Mouse (Mus musculus) spleen, embryonic (tissue): Measurements from ENCODE around the gene Rad51b.

ENCODE experiments used
- CTCF ChIA-PET: fragments of 350-600 bp; sonication (Branson Sonifier 250); formaldehyde crosslinking; loops from one replicate; lab custom pipeline; 2022; lab: Charles Lee

Gene Rad51b

DNA sequence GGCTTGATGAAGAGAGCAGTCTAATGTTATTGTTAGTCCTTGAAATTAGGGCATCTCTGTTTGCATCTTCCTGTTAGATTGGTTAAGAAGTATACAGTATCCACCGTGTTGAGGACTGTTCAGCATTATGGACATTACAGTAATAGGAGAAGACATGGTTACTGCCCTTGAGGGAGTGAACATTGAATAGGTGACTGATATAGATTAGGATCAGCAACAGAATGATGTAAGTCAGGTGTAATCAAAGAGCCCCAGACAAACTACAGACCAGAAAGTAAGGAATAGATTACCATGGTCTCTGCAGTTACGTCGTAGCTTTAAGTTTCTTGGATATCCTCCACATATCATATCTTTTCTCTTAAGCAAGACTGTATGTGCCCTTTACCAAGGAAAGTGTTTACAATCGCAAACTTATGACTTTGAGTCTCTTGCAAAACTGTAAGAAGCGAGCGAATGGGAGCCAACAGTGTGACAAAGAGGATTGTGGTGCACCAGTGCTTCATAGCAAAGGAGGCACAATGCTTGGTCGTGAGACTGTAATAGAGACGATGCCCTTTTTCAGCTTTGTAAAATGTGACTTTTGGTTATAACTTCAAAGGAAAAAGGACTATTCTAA is 263.1 kb downstream of the Rad51b start:
- CTCF ChIA-PET = no interaction called here

DNA sequence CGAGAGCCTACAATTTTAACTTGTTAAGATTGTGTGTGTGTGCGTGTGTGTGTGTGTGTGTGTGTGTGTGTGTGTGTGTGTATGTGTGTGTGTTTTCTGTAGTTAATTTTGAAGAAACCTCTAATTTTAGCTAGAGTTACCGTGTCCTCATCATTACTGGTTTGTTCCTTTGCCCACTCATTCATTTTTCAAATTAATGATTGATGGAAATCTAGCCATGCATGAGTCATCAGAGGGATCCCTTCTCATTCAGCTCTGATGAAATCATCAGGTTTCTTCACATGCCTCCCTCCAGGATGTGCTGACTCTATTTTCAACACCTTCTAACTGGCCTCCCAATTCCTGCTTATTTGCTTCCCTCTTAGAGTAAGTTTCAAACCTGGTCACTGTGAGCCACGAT is 263.8 kb downstream of the Rad51b start:
- CTCF ChIA-PET = no interaction called here

DNA sequence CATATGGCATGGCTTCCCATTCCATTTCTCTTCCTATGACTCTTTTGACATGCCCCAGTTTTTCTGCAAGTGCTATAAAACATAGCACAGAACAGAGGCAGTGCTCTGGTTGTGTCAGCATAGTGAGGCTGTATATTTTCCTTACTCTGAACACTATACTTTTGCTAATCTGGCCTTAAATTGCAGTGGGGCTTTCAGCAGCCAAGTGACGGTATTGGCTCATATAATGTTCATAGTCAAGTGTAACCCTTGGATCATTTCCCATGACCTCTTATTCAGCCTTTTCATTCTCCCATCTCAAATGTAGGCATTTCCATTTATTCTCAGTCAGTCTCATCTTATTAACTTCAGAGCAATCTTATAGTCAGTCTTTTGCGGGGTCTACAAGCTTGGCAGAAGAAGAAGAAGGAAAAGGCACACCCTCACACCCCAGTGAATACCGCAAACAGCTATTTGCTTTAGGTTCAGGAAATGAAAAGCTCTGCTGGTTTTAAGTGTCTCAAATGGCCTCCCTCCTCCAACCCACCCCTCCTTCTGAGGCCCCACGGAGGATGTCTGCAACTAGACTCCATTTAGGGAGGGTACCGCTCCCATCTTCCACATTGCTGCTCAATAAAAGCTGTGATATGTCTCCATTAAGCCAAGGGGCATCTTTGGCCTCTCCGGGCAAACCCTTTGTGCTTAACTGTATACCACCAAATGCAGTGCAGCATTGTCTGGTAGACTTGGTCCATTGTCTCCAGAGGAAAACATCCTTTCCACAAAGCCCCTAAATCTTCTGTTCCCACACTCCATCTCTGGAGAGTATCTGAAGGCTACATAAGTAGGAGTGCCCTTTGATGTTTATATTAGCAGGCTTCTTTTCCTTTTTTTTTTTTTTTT is 277.3 kb downstream of the Rad51b start:
- CTCF ChIA-PET = no interaction called here

DNA sequence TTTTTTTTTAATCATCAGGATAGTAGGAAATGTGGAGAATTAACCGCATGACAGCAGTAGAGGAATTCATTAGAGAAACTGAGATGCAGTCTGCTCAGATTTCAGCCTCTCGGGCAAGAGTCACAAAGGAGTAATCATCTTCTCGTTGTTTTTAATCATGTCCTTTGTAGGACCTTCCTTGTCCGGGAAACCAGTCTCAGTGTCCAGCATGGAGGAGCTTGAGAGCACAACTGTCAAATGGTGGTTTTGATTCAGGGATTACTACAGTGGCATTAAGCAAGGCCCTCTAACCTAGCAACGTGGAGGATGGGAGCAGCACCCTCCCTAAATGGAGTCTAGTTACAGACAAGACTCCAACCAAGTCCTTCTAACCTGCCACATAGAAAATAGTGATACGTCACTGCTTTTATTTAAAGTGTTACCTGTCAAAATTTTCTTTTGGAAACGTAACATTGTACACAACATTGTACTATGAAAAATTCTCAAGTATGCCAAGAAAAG is 278.0 kb downstream of the Rad51b start:
- CTCF ChIA-PET = no interaction called here

DNA sequence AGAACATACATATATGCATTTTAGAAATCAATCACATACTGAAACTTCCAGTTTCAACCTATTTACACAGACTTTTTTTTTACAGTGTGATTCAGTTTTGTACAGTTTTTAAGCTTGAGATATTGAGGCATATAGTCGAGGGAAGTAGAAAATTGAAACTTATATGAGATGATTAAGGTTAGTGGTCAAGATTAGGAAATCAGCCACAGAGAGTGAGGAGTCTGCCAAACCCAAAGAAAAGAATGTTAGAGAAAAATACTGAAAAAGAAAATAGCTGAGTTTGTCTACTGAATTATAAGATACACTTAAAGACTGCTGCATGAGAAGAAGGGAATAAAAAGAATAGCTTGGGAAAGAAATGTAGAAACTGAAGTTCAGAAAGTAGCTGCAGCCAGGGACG is 280.4 kb downstream of the Rad51b start:
- CTCF ChIA-PET = no interaction called here

DNA sequence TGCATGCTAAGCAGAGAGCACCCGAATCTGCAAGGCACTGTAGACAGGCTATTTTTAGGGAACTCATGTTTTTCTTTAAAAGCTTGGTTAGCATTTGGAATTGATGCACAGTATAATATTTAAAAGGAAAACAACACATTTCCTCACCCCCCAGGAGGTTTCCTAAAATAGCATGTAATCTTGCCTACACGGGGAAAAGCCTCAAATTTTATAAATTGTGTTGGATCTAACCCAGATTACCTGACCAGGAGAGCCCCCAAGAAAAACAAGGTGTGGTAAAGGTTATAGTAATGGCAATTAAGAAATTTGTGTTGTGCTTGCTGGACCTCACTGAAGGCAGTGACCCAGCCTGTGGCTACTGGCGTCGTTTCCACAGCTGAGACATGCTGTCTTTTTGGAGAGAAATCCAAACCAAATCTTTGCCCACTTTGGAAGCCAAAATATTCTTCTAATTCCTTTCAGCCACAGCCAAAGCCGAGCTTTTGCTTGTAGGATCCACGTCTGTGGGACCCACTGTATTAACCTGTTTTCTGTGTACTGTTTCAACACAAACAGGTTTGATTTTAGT is 282.0 kb downstream of the Rad51b start:
- CTCF ChIA-PET = no interaction called here

DNA sequence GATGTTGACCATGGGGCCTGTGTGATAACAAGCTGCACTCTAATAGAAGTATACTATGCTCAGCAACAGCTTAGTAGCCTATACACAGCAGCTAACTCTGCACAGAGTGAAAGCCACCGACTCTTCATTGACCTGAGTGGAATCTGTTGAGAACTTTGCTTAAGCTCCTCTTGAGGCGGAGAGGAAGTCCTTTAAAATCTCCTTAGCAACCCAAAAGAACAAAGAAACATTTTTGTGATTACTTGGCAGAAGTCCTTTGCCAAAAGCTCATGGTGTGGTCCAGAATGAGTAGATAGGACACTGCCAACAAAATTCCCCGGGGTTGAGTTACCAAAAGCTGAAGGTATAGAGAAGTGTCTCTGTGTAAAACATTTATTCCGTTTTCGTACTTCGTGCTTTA is 282.8 kb downstream of the Rad51b start:
- CTCF ChIA-PET = no interaction called here

DNA sequence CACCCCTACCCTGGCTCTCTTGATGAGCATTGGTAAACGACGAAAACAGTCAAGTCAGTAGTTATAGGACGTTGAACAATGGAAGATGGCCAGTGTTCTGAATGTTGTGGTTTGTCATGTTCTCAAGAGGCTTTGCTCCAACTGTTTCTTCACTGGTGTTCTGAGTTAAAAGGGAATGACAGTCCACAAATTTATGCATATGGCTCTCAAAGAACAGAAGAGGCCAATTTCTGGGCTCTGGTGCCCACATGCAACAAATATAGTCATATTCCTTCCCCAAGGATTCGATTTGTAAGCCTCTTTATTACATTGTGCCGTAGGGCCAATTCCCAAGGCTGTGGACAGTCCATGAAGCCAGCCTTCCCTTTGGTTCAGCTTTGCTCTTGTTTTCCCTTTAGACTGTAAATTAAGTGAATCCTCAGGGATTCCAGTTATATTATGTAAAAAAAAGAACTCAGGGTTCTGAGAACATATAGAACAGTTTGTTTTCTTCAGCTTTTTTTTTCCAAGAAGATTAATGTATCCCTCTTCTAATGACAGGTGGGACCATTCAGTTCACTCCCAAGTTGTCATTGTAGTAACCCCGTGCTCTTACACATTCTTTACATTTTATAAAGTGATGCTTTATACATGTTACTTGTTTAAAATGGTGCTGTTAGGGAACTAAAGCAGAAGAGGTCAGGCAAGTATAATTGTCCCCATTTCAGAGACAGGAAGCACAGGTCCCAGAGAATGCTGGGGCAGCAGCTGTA is 287.6 kb downstream of the Rad51b start:
- CTCF ChIA-PET = interaction anchor here (0.6 kb wide), 1 partner anchor 422 kb away, joined by 3 read pairs; no protein-coding TSS in a partner anchor

DNA sequence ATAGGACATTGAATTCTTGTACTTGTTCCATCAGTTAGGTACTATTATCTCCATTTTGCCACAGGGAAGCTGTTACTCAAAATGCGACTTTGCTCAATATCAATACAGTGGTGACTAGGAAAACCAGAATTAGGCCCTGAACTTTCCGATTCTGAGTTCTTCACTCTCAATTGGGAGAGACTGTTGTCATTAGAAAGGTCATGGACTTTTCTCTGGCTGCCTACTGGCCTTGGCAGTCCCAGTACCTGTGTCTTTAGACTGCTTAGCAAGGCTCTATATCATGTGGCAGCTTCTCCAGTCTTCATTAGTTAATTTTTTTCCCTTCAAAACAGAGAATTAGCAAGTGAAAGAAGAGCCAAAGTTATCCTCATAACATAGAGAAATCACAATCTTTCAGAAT is 288.3 kb downstream of the Rad51b start:
- CTCF ChIA-PET = interaction anchor here (0.6 kb wide), 1 partner anchor 421 kb away, joined by 3 read pairs; no protein-coding TSS in a partner anchor

DNA sequence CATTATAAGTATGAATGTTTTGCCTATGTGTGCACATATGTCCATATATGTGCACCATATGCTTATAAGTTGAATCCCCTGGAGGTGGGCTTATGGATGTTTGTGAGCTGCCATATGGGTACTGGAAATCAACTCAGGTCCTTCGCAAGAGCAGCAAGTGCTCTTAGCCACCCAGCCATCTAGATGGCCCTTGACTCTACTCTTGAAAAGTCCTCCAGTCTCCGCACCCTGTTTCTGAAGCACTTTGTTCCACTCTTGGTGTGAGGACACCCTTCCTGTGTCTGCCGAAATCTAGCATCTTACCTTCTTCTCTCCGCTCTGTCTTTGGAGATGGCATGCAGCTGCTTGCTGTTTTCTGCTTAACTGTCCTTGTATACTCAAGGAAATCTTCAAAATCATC is 291.7 kb downstream of the Rad51b start:
- CTCF ChIA-PET = no interaction called here

DNA sequence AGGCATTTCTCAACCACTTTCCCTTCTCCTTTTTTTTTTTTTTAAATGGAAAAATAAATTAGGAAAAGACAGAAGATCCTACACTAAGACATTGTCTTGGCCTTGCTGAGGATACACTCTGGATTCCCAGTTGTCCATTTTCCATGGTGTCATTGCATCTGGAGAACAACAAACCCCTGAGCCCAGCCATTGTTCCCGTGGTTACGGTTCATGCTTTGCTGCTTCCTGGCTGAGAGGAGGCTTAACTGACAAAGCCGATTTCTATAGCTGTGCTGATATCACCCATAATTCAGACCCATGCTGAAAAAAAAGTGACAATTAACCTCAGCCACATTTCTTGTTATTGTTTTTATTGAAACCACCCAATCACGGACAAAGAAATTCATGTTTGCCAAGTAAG is 295.1 kb downstream of the Rad51b start:
- CTCF ChIA-PET = interaction anchor here (0.7 kb wide), 1 partner anchor 74 kb away, joined by 4 read pairs; no protein-coding TSS in a partner anchor

DNA sequence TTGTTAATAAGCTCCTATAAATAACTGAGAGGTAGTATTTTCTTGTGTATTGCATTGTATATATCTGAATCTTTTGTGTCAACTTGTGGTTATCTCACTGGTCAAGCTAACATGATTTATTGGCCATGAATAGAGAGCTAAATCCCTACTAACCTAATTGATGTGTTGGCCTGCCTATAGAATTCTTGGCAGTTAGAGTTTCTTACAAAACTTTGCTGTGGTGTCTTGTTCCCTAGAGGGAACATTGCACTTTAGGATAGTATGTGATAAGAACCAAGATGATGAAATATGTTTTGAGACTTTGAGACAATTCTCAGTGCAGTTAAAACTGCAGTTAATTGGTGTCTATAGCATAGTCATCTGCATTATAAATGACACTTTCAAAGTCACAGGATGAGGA is 299.8 kb downstream of the Rad51b start:
- CTCF ChIA-PET = interaction anchor here (0.6 kb wide), 2 partner anchors 59 to 104 kb away, joined by 3 to 8 read pairs; no protein-coding TSS in a partner anchor

DNA sequence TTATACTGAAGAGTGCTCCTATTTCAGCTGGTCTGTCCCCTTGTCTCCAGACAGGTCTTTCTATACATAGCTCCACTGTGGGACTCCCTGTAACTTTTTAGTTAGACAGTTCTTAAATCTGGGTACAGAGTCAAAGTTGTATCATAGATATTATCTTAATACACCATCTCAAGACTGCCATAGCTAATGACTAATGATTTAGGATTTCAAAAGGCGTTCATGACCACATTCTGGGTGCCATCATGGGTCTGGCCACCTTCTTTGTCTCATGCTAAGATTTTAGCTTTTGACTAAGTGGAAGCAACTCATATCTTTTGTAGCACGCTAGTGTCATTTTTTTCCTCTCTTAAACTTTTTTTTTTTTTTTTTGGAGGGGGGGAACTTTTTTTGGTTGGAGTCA is 300.3 kb downstream of the Rad51b start:
- CTCF ChIA-PET = interaction anchor here (0.6 kb wide), 1 partner anchor 104 kb away, joined by 3 read pairs; no protein-coding TSS in a partner anchor

DNA sequence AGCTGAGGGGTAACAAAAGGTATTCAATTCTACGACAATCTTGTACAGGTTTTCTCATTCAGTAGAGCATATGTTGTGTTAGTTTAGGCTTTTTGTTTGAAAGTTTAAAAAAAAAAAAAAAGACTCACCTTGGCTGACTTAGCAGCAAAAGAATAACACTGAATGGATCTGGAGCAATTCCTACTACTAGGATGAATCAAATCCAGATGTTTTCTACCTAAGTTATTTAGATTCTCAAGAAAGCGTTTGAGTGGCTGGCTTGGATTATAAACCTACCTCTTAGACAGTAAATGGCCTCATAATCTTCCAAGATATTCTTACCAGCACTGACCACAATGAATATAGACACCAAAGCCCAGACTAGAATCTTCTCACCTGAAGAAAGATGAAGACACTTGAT is 300.7 kb downstream of the Rad51b start:
- CTCF ChIA-PET = interaction anchor here (0.6 kb wide), 1 partner anchor 105 kb away, joined by 3 read pairs; no protein-coding TSS in a partner anchor

DNA sequence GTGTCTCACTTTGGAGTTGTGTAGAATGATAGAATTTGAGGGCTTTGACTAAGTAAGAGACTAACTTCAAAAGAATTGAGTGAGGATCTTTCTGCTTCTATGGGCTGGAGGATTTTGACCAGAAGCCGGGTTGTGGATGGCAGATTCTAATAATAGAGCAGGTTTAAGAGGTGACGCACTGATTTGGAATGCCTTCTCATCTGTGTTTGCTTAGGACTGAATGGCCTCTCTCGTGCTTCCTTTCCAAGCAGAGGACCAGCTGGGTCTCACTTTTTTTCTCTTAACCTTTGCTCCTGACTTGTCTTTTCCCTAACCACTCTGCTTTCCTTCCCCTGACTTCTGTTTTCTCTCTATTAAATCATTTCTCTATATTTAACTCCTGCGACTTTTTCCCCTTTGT is 301.4 kb downstream of the Rad51b start:
- CTCF ChIA-PET = no interaction called here

DNA sequence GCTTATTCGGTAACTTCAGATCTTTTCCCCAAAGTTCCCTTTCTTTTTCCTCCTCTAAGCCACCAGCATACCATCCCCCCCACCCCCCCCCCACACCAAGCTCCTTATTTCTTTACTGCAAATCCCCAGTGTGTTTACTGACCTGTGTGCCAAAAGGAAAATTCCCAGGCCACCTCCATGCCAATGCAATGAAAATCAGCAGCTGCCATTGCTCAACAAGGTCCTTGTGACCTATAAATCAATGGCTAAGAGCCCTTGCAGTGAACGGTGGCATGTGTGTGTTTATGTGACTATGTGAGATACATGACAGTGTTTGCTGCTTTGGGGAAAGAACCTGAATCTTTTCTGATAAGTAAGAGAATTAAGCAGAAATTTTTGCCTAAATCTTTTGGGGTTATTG is 301.8 kb downstream of the Rad51b start:
- CTCF ChIA-PET = no interaction called here

DNA sequence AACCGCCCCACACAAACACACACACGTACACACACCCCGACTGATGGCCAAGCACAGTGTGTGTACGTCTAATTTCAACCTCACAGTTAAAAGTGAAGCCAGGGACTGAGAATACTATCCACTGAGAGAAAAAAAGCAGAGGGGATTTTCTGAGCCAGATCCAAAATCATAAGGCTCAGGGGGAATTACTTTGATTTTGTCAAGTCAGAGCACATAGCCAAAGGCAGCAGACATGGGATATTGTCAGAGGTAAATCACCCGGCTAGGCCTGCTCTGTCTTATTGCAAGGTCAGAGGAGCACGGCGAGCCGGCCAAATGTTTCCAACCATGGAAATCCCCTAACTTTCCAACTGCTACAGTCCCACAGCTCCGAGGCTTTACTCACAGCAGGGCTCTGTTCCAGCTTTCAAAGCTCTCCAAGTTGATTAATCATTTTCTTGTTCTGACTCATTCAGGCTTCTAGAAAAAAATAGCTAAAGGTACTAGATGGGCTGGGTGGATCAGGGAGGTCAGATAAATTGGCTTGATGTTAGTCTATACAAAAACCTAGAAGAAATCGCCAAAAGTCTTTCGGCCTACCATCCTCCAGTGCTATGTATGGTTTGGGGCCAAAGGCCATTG is 303.2 kb downstream of the Rad51b start:
- CTCF ChIA-PET = interaction anchor here (0.9 kb wide), 1 partner anchor 9 kb away, joined by 3 read pairs; no protein-coding TSS in a partner anchor

DNA sequence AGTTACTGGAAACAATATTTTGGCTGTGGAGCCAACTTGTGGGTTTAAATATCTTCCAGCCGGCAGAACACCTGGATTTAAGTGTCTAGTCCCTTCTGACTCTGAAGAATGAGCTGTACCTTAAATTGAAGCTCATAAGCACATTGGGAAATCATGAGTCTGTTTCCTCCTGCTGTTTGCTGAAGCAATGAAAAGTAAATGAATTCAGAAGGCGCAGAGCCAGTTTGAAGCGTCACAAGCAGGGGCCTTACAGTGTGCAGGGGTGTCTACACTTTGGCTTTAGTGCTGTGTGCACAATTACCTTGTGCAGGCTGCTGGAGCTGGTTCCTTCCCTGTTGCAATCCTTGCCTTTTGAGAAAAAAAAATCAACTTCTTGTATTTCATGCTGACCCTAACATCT is 305.6 kb downstream of the Rad51b start:
- CTCF ChIA-PET = interaction anchor here (0.6 kb wide), 1 partner anchor 357 kb away, joined by 4 read pairs; no protein-coding TSS in a partner anchor

DNA sequence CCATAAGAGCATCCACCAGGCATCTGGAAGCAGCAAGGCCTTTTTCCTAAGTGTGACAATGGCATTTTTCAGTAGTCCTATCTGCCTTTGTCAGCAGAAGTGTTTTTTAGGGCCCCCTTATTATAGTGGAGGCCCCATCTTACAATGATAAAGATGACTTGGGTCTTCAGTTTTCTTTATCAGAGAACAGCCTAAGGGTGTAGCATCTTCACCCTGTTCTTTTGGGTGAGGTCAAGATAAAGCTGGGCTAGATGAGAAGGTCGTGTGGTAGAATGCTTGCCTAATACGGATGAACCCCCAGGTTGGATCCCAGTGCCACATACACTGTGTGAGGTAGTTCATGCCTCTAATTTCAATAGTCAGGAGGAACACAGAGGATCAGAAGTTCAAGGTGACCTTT is 307.8 kb downstream of the Rad51b start:
- CTCF ChIA-PET = interaction anchor here (0.6 kb wide), 2 partner anchors 84 to 92 kb away, joined by 3 to 6 read pairs; no protein-coding TSS in a partner anchor

DNA sequence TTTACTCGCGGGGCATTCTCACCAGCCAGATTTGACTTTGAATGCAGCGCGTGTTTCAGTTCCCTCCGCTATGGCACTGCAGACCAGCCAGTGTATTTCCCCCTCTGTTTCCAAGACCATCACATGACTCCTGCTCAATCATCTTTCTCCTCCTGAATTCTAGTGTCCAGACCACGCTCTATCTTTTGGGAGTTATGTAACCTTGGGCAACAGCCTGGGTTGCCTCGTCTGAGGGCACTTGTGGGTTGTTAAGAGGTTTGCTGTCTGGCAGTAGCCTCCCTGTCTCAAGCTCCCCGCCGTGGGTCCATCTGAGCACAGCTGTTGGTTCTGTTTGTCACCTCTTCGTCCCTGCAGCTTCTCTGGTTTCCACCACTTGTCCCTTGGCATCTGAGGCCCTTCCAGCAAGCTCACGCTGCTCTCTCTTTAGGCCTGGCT is 309.1 kb downstream of the Rad51b start:
- CTCF ChIA-PET = no interaction called here
